Mouse (Mus musculus) CD8-positive naive resting alpha-beta T cell, adult 2 months (primary cell): ENCODE results near the gene Stk24.

ENCODE experiments used
- DNase-seq, 2 experiments: peaks; one replicate each; pipeline ENCODE4 v3.0.0; 2022; ENCODE audit warnings: low read depth in 2 of 2, low spot score in 2 of 2

Stk24 gene

DNA sequence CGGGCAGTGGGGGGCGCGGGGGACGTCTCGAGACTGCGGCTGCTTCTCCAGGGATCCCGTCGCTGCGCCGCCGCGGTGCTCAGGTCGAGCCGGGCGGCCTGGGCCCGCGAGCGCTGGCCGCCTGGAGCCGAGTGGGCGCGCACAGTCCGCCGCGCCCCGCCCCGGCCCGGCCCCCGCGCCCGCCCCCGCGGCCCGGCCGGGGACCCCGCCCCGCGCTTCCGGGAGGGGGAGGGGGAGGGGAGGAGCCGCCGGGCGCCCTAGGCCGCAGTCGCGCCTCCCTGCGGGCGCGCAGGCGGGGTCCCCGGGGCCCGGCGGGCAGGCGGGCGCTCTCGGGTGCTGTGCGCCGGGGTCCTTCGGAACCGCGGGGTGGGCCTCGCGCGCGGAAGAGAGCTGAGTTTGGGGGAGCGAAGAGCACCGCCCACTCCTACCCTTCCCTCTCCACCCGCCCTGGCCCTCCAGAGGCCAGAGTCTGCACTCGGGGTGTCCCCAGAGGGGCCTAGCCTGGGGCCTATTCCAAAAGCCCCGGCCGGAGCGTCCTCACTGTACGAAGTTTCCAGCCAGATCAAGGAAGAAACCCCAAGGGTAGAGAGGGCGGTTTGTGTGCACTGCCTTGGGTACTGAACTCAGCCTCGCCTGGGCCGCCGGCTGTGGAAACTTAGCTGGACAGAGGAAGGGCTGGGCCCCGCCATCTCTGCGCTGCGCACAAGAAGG is 540 bp downstream of the Stk24 start:
- DNase-seq = peak; percentile 65 to 74

DNA sequence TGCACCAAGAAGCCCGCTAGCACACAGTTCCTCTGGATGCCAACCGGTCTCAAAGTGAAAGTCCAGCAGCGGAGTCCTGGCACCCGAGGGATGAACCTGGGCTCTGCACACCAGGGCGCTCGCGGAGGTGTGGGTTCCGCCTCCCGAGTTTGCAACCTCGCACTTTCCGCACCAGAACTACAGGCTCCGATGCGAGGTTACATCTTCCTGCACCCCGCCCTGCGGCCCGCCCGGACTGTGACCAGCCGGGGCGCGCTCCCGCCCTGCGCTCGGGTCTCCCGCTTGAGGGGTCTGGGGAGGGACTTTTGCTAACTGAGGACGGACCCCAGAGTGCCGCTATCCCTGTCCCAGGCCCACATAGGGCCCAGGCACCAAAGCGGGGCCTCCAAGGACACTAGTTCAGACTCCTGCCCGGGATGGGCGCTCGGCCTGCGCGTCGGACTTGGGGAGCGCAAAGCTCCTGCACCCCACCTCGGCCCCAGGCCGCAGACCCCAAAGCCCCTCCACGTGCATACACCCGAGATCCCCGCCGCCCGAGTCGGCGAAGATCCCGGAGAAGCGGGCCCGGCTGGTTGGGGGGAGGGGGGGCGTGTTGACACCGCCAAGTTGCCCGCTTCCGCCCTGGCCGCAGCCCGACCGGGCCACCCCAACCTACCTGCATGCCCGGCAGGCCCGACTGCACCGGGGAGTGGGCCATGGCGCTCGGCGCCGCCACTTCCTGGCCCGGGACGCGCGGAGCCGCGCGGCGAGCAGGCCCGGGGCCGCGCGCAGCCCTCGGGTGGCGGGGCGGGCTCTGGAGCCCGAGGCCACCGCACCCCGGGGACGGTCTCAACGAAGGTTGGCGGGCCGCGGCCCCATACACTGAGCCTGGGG is 1.3 kb downstream of the Stk24 start:
- peak; percentile 48 to 51 for DNase-seq

DNA sequence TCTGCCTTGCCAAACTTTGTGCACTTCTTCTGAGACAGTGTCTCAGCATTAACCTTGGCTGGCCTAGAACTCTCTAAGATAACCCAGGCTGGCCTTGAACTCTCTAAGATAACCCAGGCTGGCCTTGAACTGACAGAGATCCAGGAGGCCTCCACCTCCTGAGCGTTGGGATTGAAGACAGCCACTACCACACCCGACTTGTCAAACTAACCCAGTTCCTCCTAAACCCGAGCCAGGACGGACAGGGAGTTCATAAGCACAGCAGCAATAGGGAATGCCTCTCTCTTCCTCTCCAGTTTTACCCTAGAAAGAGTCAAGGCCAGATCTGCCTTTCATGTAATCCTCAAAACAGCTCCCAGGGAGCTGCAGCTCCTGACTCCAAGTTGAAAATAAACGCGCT is 3.2 kb downstream of the Stk24 start:
- no peak for DNase-seq

DNA sequence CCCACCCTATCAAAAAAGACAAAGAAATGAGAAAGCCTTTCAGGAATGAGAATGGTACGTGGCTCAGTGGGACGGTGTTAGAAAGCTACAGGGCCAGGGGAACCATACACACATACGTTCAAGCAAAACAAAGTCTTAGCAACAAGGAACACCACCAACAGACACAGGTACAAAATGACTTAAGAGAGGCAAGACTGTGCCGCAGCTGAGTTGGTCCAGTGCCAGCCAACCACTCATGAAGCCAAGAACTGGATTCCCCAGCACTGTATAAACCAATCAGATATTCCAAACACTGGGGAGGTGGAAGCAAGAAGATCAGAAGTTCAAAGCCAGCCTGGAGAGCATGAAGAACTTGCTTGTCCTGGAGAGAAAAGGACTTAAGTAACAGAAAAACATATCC is 5.9 kb downstream of the Stk24 start:
- DNase-seq = no peak

DNA sequence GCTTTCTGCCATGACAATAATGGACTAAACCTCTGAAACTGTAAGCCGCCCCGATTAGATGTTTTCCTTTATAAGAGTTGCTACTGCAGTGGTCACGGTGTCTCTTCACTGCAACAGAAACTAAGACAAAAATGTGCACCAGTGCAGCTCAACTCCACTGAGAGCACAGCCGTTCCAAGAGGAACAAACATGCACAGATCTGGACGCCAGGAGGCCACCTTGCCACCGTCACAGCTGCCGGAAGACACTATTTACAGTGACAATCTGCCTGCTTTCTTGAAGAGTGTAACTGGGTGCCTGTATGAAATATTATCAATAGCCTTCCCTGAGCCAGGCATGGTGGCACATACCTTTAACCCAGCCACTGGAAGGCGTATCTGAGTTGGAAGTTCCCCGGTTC is 6.8 kb downstream of the Stk24 start:
- DNase-seq = peak in 1 of 2 experiments; percentile 30

DNA sequence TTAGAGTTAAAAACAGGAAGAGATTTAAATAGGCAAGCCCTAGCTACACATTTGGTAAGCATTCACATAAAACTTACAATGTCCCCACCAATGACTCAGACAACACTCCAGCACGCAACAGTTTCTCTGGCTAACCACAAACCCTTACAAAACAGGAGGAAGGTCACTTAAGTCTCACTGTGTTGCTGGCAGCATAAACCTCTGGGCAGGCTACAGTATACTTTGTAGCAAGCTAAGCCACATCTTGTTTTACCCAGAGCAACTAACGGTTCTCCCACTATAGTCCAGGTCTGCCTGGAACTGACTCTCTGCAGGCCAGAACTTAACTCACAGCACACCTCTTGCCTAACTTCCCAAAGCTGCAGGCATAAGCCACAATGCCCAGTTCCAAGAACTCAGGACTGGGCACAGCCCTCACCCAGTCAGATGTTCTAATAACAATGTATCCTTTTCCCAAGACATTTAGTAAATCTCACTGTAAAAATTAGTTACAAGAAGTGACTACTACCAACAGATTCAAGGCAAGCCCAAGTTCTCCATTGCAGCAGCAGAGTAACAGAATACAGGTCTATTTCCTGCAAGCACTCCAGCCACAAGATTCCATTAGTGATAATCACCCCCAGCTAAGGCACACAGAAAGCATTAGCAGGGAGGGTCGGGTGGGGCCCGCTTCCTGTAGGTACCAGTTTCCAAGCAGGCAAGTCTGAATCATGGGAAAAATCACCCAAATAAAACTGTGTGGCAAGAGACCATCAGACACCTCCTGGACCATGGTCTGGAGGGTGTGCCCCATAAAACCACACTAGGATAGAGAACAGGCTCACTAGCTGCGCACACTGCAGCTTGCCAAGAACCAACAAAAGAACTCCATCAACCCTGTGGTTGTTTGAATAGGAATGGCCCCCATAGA is 7.6 kb downstream of the Stk24 start:
- DNase-seq = no peak

DNA sequence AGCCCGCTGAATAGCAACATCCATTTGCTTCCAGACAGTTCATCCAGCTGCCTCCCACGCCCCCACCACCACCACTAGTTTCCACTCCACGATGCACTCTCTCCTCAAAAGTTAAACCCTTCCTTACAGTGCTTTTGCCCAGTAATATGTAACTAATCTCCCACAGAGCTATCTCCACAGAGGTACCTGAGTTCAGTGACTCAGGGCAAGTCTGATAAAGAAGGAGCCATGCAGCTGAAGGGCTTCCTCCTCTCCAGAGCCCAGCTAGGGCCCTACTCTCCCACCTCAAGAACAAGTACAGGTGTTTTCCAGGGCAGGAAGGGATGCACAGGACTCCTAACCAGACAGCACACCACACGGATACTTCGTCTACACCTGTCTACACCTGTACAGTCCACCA is 10.4 kb downstream of the Stk24 start:
- DNase-seq = no peak

DNA sequence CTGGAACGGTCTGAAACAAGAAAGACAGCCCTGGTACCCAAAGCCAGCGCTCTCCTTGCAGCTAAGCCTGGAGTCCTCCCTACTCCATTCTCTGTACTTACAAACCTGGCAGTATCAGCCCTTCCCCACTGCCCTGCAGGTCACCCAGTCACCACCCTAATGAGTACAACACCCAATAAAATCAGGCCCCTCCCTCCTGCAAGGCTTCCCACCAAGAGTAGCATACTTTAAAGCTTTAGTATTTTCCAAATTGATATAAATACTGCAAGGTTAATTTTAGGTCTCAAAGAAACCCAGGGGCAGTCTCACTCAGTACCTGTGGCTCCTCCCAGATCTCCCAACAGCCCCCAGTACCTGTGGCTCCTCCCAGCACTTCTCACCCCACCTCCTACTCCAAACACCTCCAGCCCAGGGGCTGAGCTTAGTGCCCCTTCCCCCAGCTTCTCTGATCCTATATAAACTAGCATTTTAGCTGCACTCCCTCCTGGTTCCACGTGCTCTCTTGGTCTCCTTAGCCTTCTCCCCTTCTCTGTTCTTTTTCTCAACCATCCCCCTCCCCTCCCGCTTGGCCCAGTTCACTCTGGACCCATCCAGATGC is 11.6 kb downstream of the Stk24 start:
- no peak for DNase-seq

DNA sequence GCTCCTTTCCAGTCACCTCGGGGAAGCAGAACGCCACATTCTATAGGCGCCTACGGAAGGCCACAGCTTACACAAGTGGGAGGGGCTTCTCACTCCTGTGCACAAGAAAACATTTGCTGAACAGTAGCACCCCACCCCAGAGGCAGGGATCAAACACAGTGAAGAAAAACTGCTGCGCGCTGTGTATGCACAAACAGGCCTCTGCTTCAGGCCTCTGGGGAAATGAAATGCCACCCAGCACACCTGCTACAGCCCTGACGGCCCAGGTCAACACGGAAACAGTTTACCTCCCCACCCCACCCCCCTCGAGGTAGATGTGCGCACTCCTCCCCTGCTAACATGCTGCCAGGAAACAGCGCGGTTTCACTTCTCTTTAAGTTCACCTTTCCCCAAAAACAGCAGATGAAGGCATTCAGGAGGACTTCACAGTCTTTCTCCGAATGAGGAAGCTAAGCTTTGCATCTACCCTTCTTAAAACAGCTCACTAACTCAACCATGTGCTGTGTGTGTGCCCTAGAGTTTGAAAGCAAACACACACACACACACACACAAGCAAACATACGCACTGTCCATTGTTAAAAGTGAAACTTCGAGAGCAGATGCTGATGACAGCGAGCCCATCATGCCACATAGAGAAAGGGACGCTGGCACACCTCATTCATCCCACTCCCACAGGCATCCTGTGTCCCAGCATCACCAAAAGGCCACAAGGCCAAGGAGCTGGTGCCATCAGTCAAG is 13.7 kb downstream of the Stk24 start:
- peak in 1 of 2 experiments; percentile 59 for DNase-seq

DNA sequence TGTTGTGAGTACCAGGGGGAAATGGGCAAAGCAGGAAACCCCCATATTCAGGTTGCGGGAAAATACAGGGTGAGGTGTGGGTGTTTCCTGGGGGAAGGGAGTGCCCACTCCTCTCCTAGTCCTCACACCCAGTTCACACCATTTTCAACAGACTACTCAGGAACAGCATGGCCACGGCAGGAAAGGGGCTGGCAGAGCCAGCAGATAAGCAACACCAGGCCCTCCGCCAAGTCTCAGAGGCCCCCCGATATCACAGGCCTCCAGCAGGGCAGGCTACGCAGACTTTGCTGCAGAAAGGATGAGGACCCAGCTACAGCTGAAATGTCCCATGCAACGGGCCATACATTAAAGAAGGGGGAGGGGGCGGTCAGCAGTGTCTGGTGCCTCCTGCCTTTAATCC is 14.4 kb downstream of the Stk24 start:
- DNase-seq = no peak

DNA sequence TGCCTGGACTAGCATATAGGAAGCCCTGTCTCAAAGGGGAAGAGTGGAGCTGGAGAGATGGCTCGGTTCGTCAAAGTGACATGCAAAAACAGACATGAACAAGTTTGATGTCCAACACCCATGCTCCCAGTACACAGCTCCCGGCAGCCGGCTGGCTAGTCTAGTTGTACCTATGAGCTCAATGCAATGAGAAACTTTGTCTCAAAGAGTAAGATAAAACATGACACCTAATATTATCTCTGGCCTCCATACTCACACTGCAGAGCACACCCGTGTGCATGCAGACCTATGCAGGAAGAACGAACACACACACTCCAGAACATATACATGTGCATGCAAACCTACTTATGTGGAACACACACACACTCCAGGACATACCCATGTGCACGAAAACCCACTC is 15.5 kb downstream of the Stk24 start:
- DNase-seq = no peak

DNA sequence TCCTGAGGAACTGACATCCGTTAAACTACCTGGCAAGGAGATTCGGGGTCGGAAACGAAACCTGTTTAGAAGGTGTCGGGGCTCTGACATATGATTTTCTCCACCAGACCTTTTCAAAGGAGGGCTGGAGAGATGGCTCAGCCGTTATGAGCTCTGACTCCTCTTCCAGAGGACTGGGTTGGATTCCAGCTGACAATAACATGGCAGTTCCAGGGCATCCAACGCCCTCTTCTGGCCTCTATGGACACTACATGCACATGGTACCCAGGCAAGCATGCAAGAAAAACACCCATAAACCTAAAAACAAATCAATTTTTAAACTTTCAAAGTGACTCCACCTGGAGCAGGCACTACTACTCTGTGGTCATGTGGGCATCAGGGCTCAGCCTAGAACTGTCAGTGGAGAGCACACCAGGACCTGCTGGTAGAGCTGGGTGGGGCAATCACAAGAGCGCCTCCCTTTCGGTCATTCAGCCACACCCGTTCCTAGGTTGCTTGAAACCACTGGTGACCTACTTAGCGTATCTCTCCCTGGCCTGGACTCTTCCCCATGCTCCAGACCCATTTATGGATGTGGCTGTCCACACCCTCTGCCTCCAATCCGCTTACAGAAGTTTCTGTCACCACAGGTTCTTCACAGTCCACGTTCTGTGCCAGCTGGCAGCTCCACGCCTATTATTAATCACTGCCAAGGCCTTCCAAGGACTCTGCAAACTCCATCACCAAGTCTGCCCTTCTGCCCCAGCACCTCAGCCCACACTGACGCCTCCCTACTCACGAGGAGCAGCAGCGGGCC is 18.3 kb downstream of the Stk24 start:
- DNase-seq = peak in 1 of 2 experiments; percentile 27

DNA sequence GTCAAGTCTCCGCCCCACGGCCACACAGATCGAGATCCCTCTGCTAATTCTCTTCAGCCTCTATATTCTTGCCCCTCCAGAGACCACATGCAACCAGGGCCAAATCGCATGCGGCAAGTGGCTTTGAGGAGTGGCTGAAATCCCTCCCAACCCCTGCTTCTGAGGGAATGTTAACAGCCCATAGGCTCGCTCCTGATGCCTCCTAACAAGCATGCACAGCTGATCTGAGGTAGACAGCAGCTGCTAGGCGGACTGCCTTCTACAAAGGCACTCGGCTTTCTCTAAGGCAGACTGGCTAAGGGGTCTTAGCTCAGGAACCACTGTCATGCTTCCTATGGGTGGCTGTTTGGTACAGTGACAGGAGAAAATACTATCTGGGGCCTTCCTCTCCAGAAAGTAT is 20.0 kb downstream of the Stk24 start:
- no peak for DNase-seq

DNA sequence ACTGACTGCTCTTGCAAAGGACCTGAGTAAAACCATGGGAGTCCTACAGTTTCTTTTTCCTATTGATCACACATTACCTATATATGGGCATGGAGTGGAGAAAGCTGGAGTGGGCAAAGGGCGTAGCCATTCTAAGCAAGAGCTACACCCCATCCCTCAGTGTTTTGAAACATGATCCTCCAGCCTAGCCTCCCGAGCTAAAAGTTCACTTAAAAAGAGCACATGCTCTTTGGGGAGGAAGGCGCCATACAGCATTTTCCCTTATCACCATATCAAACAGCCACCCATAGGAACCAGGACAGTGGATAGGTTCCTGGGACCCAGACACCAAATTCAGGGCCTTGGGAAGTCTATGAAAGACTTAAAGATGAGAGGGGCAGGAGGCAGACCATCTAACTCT is 20.8 kb downstream of the Stk24 start:
- DNase-seq = no peak

DNA sequence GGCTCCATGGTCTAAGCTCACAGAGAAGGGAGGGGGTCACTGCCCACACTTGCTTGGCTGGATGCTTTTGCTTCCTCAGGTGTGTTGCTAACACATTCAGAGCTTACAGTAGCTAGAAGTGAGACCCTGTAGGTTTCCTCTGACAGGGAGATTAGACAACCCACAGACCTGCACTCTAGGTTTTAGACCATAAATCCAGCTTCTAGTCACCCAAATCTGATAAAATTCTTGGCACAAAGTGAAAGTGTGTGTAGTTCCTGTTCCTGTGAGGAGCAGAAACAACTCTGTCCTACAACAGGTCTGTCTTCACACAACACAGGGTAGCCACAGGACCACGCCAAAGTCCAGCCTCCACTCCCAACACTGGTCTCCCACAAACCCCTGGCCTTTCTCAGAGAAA is 21.5 kb downstream of the Stk24 start:
- DNase-seq = no peak

DNA sequence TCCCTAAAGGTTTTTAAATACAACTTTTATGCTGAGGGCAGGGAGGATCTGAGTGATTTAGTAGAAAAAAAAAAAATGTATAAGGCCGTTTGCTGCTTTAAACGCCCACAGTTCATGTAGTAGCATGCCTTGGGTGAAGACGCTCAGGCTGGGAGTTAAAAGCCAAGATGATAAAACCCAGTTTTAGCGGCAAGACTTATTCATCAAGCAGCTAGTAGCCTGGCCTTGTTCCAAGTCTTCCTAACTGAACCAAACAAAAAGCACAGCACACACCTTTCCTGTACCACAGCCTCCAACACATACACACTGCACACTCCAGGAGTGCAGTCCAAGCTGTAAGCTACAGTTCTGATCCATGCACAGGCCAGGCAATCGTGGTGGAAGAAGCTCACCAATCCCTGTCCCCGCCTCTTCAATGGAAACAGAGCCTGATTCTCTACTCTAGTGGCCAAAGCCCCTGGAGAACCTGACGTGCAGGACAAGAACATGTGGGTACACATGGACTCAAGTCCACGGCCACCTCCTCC is 23.4 kb downstream of the Stk24 start:
- DNase-seq = no peak

DNA sequence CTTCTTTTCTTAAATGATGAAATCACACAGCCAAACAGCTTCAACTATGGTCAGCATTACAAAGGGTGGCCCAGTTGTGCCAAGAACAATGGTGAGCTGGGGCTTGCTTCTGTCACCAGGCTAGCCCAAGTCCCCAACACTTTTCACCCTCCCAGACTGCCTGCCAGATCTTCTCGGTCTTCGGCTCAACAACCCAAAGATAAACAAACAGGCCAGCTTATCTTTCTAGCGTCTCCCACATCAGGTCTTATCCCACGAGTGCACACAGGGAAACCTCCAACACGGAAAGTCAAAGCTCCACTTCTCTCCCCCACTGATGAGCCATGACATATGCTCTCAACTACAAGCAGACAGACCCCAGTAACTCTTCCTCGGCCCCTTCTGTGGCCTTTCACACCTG is 24.1 kb downstream of the Stk24 start:
- no peak for DNase-seq

DNA sequence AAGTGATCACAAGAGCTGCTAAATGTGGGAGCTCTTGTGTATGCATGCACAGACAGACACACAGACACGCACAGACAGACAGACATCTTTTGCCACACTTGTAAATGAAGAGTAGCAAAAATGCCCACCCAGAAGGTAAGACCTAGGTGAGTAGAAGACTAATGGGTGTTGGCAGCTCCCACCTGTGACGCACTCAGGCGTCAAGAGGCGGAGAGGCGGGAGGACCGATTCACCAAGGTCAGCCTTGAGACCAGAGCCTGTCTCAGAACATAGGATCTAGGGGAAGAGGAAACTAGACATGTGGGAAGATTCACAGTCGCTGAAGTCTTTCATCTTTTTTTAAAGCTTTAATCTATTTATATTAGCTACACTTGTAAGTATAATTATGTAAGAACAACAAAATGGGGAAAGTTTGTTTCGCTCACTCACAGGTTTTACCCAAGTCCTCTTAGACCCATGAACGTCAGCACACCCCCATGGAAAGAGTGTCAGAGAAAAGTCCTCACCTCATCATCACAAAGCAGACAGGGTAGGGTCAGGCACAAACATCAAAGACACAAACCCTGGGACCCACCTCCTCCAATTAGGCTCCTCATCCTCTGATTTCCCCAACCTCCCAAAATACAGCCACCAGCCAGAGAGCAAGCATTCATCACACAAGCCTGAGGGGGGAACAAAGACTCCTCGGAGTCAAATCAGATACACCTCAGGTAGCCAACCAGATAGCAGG is 26.0 kb downstream of the Stk24 start:
- no peak for DNase-seq

DNA sequence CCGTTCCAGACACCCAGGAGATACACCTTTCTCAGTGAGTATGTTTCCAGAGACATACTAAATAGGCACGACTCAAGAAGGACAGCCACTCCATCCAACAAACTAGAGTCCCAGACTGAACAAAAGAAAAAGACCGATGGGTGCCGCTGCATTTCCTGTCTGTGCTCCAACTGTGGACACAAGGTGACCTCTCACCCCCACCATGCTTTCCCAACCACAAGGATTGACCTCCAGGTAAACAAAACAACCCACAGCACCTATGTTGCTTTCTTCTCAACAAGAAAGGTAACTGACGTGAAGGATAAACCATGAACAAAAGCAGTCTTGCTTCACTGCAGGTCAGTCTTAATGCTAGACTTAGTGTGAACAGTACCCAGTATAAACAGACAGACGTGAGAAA is 27.1 kb downstream of the Stk24 start:
- no peak for DNase-seq
